Mouse (Mus musculus) kidney, embryonic 15.5 days (tissue): Measurements from ENCODE around the gene Nat8f5. TPM values are rescaled to one million over a fixed set of nuclear protein-coding genes. Genes with fewer than 3 reads are reported as not detected.
"Not testable (repeated sequence)": the region's sequence is repeated elsewhere in the genome, so short reads cannot be mapped to it uniquely, and the experiment has no call there.

ENCODE experiments used
- ATAC-seq: fragments of 200-750 bp; cut with Nextera tagmentation; replicated peaks from 2 replicates; pipeline ENCODE4 v1.8.0; 2017; ENCODE audit warnings: moderate TSS enrichment; ENCODE audit not compliant: low FRiP score
- H3K27ac ChIP-seq: fragments of 300-500 bp; sonication (generic); 2 replicates; pipeline ENCODE4 v1.5.1; 2015; ENCODE audit warnings: mild to moderate bottlenecking, inconsistent platforms
- H3K27me3 ChIP-seq: fragments of 300-500 bp; sonication (generic); 2 replicates; pipeline ENCODE4 v1.6.1; 2015; ENCODE audit warnings: inconsistent platforms
- H3K36me3 ChIP-seq: fragments of 300-500 bp; sonication (generic); 2 replicates; pipeline ENCODE4 v1.6.1; 2015; ENCODE audit warnings: inconsistent platforms
- H3K4me1 ChIP-seq: fragments of 300-500 bp; sonication (generic); 2 replicates; pipeline ENCODE4 v1.6.1; 2015; ENCODE audit warnings: inconsistent platforms
- H3K4me2 ChIP-seq: fragments of 300-500 bp; sonication (generic); 2 replicates; pipeline ENCODE4 v1.6.1; 2015; ENCODE audit warnings: moderate library complexity, mild to moderate bottlenecking, inconsistent platforms
- H3K4me3 ChIP-seq: fragments of 300-500 bp; sonication (generic); replicated peaks from 2 replicates; pipeline ENCODE4 v1.5.1; 2015; ENCODE audit warnings: mild to moderate bottlenecking, inconsistent platforms
- H3K9ac ChIP-seq: fragments of 300-500 bp; sonication (generic); 2 replicates; pipeline ENCODE4 v1.6.1; 2015; ENCODE audit warnings: mild to moderate bottlenecking, inconsistent platforms
- H3K9me3 ChIP-seq: fragments of 300-500 bp; sonication (generic); replicated peaks from 2 replicates; pipeline ENCODE4 v1.6.1; 2016; ENCODE audit warnings: inconsistent platforms
- WGBS: fragments of 180-500 bp; shearing (Covaris S2); methylation state at CpG from one replicate; pipeline ENCODE4 v1.1.7; 2015; ENCODE audit warnings: mixed read lengths; 5-methylcytosine and 5-hydroxymethylcytosine counted together
- polyA plus RNA-seq: library from polyadenylated mRNA; unstranded; fragments of >200 nt; fragmentation: Nextera tagmentation; extraction: Ambion mirVana; gene quantifications from 2 replicates; pipeline ENCODE4 v1.2.1, GENCODE M21; 2015

Nat8f5 gene
- polyA plus RNA-seq, 1 experiment from 2014 or later, result not detected

DNA sequence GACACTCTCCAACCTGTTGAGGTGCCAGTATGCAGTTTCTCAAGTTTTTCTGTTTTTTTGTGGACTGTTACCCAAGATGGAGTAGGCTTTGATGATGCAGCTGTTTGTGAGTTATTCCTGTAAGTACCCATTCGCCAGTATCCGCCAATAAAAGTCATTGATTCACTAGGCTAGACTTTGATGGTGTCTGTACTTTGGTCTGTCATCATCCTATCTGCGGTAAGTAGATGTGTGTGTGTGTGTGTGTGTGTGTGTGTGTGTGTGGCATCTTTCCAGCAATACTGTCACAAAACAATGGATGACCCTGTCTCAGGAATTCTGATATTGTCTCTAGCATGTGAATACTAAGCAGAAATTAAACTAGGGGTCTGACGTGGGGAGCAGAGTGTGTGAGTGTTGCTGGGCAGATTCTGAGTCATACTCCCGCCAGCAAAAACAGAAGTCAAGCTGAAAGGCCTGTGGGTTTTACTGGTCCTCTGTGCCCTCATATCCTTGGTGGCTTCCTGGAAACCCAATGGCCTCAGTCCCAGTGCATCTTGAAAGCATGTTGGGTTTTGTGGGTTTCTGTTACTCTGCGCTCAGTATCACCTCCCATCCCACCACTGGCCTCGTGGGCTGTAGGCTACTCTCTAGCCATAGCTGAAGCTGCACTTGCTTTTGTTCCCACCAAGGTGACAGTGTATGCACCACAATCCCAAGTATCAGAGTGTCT lies 30.4 kb upstream of the Nat8f5 start:
- peaks cover 2% of the 10 kb centered on the region for H3K4me1 ChIP-seq
- no peak overlapping the region for H3K4me2 ChIP-seq
- H3K4me3 ChIP-seq, result no peak overlapping the region
- no peak overlapping the region for H3K9ac ChIP-seq
- no peak for ATAC-seq
- no peak overlapping the region for H3K27ac ChIP-seq
- no peaks in the 10 kb centered on the region for H3K36me3 ChIP-seq
- no peaks in the 10 kb centered on the region for H3K27me3 ChIP-seq
- WGBS, result 91% methylated on average over 7 of the region's 7 CpGs
- H3K9me3 ChIP-seq, result no peaks in the 10 kb centered on the region

DNA sequence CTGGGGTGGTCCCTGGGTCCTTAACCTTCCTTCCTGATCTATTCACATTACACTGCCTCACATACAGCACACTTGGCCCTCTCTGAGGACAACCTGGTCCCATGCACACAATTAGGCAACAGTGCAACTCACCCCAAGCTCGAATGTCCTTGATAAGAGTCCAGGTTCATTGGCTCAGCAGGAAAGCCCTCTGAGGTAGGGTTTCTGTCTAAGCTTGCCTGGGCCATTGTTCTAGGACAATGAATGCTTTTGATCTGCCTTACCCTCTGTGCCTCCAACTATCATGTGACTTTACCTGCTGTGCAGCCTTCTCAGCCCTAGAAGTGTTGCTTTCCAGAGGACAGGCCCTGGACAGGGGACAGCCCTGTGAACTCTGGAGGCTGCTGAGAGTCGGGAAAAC lies 28.5 kb upstream of the Nat8f5 start:
- no peaks in the 10 kb centered on the region for H3K36me3 ChIP-seq
- H3K4me2 ChIP-seq, result no peak overlapping the region
- 44% methylated on average over 2 of the region's 2 CpGs for WGBS
- no peak overlapping the region for H3K27ac ChIP-seq
- no peak overlapping the region for H3K9ac ChIP-seq
- no peaks in the 10 kb centered on the region for H3K4me1 ChIP-seq
- no peak for ATAC-seq
- H3K9me3 ChIP-seq, result no peaks in the 10 kb centered on the region
- H3K27me3 ChIP-seq, result no peaks in the 10 kb centered on the region
- no peak overlapping the region for H3K4me3 ChIP-seq

DNA sequence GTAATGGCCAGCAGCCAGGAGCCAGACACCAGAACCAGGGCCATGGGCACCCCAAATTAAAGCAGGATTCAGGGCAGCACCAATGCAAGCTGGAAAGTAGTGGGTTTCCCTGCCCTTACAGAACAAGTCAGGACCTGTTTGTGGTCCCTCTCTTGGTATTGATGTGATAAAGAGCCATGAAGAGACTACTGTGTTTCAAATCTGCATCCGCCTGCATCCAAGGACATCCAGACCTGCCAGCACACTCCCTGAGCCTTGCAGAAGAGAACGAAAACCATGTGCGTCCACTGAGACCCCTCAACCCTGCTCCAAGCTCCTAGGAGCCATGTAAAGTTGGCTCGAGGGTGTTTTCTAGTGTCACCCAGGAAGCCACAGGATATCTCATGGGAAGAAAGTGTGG lies 27.4 kb upstream of the Nat8f5 start:
- Histone ChIP-seq H3K9me3 (no peaks in the 10 kb centered on the region), H3K4me1 (no peaks in the 10 kb centered on the region), H3K4me3 (no peak overlapping the region), H3K4me2 (no peak overlapping the region), H3K27me3 (no peaks in the 10 kb centered on the region), H3K27ac (no peak overlapping the region), H3K9ac (no peak overlapping the region), H3K36me3 (no peaks in the 10 kb centered on the region)
- WGBS, result 90% methylated on average over 4 of the region's 4 CpGs
- ATAC-seq, result no peak

DNA sequence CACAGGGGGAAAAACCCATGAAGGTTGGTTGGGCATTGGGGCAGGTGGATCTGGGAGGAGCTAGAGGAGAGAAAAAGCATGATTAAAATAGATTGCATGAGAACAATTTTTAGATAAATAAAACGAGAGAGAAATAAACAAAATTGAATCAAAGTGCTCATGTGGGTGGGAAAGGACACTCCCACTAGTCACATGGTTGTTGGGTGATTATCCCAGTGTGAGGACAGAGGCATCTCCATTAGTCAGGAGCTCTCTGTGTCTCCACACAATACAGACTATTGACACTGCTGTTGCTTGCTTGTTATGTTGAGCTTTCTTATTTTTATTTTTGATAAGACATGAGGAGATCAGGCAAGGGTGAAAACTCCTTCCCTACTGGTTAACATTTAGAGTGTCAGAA lies 26.1 kb upstream of the Nat8f5 start:
- Histone ChIP-seq H3K27me3 (no peaks in the 10 kb centered on the region), H3K9ac (no peak overlapping the region), H3K27ac (no peak overlapping the region), H3K9me3 (no peaks in the 10 kb centered on the region), H3K4me2 (no peak overlapping the region), H3K4me3 (no peak overlapping the region), H3K4me1 (no peaks in the 10 kb centered on the region), H3K36me3 (no peaks in the 10 kb centered on the region)
- 43% methylated on average over 1 of the region's 1 CpGs for WGBS
- ATAC-seq, result no peak

DNA sequence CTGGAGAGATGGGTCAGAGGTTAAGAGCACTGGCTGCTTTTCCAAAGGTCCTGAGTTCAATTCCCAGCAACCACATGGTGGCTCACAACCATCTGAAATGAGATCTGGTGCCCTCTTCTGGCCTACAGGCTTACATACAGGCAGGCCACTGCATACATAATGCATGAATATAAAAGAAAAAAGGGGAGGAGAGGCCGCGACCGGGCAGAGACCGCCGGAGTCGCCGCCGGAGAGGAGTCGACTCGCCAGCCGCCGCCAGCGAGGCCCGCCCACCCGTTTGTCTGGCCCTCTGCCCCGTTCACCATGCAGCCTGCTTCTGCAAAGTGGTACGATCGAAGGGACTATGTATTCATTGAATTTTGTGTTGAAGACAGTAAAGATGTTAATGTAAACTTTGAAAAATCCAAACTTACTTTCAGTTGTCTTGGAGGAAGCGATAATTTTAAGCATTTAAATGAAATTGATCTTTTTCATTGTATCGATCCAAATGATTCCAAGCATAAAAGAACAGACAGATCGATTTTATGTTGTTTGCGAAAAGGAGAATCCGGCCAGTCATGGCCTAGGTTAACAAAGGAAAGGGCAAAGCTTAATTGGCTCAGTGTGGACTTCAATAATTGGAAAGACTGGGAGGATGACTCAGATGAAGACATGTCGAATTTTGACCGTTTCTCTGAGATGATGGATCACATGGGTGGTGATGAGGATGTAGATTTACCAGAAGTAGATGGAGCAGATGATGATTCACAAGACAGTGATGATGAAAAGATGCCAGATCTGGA lies 23.1 kb upstream of the Nat8f5 start:
- not testable (repeated sequence) for H3K9me3 ChIP-seq
- WGBS, result 75% methylated on average over 25 of the region's 25 CpGs

DNA sequence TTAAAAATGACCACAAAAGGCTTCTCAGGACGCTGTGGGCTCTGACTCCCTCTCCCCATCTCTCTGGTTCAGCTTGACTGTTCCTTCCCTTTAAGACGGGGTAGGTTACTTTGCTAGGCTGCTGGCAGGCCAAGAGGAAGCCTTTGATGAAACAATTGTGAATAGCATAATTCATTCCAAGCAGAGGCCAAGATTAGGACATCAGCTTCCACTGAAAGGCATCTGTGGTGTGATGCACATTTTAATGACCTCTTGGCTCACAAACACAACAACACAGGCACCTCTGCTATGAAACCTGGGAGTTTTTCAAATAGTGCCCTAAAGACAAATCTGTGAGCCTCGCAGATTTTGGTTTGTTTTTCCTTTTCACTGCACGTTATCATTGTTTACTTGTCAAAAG lies 19.2 kb upstream of the Nat8f5 start:
- no peak overlapping the region for H3K4me3 ChIP-seq
- 53% methylated on average over 4 of the region's 4 CpGs for WGBS
- no peak overlapping the region for H3K27ac ChIP-seq
- H3K9me3 ChIP-seq, result no peaks in the 10 kb centered on the region
- peaks cover 3% of the 10 kb centered on the region; the same call in 1 of the 2 replicates for H3K4me1 ChIP-seq
- H3K4me2 ChIP-seq, result no peak overlapping the region
- H3K9ac ChIP-seq, result no peak overlapping the region
- no peaks in the 10 kb centered on the region for H3K36me3 ChIP-seq
- H3K27me3 ChIP-seq, result no peaks in the 10 kb centered on the region
- no peak for ATAC-seq

More for the DNA sequence above, 23.1 kb upstream of the Nat8f5 start:
- H3K4me1 ChIP-seq, ATAC-seq, H3K4me2 ChIP-seq, H3K27me3 ChIP-seq, H3K9ac ChIP-seq, H3K36me3 ChIP-seq, H3K27ac ChIP-seq, H3K4me3 ChIP-seq: not testable (repeated sequence)

DNA sequence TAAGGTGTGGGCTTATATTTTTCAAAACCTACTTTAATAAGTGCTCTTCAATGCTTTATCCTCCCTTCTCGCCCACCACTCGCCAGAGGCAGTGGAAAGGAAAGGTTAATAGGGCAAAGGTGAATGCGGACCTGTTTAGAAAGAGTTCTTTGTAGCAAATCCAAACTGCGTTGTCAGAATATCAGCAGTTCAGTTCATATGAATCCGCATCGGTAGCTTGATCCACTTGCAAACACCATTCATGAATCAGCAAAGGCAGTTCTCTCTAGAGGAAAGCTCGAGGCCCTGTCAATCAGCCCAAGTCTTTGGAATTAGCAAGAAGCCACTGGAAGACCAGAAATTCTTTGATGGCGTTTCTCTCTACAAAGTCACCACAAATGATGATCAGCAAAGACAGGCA lies 17.9 kb upstream of the Nat8f5 start:
- H3K4me1 ChIP-seq, result peaks cover 3% of the 10 kb centered on the region; the same call in 1 of the 2 replicates
- H3K36me3 ChIP-seq, result no peaks in the 10 kb centered on the region
- H3K9ac ChIP-seq, result no peak overlapping the region
- no peaks in the 10 kb centered on the region for H3K27me3 ChIP-seq
- WGBS, result 79% methylated on average over 8 of the region's 8 CpGs
- no peak for ATAC-seq
- no peak overlapping the region for H3K27ac ChIP-seq
- H3K4me3 ChIP-seq, result no peak overlapping the region
- H3K9me3 ChIP-seq, result no peaks in the 10 kb centered on the region
- no peak overlapping the region for H3K4me2 ChIP-seq

DNA sequence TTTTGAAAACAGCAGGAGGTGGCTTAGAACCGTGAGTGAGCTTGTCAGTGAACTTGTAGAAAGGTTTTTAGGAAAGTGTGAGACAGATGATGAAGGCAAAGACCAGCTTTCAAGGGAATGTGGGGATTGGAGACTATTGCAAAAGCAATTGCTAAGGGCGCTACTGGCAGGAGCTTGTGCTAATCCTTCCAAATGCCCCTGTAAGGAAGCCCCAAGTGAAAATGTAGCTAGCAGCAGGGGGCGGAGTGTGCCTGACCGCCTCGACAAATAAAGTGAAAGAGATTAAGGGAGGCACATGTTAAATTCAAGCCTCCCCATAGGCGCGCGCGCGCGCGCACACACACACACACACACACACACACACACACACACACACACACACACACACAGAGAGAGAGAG lies 16.5 kb upstream of the Nat8f5 start:
- H3K36me3 ChIP-seq, H3K9ac ChIP-seq, ATAC-seq, H3K27ac ChIP-seq, H3K4me3 ChIP-seq, H3K9me3 ChIP-seq, H3K4me1 ChIP-seq, H3K27me3 ChIP-seq: not testable (repeated sequence)
- peak overlapping the region; percentile 31 for H3K4me2 ChIP-seq
- WGBS, result 41% methylated on average over 12 of the region's 12 CpGs

DNA sequence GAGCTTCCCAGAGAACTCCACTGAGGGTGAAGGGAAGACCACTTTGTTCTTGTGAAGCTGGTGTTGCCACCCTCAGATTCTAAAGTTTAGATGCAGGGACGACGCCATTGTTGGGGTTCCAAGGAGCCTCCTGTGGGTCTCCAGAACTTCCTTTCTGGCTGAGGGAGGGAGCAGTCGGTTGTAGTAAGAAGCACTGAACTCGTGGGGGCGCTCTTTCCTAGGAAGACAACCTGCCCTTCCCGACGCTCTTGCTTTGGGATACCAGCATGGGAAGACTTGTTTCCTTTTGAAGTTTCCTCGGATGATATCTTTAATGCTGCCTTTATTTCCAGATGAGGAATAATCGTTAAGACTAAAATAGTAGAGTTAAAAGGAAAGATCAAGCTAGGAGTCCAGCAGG lies 16.1 kb upstream of the Nat8f5 start:
- peak overlapping the region; percentile 31 for H3K4me2 ChIP-seq
- H3K4me3 ChIP-seq, ATAC-seq, H3K9me3 ChIP-seq, H3K4me1 ChIP-seq, H3K27me3 ChIP-seq, H3K36me3 ChIP-seq, H3K27ac ChIP-seq, H3K9ac ChIP-seq: not testable (repeated sequence)
- WGBS, result 26% methylated on average over 9 of the region's 9 CpGs

DNA sequence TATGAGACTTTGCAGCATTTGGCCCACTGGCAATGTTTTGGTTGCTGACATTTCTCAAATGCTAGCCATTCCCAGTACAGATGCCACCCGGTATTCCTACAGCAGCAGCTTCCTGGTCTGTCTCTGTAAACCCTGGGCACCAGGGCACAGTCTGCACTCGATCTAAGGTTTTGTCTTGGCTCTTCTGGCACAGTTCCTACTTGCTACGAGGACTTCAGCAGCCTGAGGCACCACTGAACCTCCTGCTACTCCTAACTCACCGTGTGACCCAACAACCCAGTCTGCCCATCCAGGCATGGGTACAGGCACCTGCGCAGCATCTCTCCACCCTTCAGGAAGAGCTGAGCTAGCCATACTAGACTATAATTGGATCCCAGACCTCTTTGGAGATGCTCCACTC lies 15.3 kb upstream of the Nat8f5 start:
- H3K4me2 ChIP-seq, H3K4me1 ChIP-seq, H3K9ac ChIP-seq, H3K36me3 ChIP-seq, ATAC-seq, H3K4me3 ChIP-seq, H3K9me3 ChIP-seq, H3K27me3 ChIP-seq, H3K27ac ChIP-seq: not testable (repeated sequence)
- WGBS, result 83% methylated on average over 5 of the region's 5 CpGs

DNA sequence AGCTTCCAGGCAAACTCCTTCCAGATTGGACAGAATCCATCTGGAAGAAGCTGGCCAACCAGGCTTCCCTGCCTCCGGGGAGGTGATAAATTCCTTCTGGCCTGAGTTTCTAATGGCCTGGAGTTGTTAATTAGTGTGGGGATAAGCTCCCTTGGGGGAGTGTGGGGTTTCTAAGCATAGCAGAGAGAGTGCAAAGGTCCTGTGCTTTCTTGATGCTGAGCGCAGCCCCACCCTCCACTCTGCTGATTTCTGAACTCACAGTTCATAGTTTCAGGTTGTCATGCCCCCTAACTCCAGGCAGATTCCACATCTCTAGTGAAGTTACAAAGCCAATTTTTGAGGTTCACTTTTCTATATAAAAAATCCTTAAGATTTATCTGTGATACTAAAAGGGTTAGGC lies 14.3 kb upstream of the Nat8f5 start:
- not testable (repeated sequence) for H3K27me3 ChIP-seq, H3K9me3 ChIP-seq, H3K4me2 ChIP-seq, H3K9ac ChIP-seq, H3K36me3 ChIP-seq, H3K27ac ChIP-seq, ATAC-seq, H3K4me3 ChIP-seq, H3K4me1 ChIP-seq
- WGBS, result 32% methylated on average over 1 of the region's 2 CpGs

DNA sequence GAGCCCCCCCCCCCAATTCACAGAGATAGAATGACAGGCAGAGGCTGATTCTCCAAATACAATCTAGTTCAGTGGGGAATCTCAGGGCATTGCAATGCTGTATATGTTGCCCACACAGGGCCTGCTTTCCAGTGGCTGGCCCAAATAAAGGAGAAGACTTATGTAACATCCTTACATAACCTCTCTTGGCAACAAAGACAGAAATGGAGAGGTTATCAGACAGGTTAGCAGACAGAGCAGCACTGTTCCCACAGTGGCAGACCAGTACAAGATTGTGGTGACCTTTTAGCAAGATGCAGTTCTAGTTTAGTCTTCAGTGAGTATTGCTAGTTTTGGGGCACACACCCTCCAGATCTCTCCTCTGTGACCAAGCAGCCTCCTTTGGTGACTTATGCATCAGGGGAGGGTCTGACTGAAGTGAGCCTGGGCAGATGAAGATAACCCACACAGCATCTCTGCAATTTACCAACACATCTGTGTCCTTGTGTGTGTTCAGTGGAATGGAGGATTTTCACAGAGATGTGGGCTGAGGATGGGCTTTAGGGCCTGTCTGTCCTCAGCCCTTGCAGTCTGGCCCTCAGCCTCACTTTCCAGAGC lies 13.8 kb upstream of the Nat8f5 start:
- H3K9me3 ChIP-seq, H3K36me3 ChIP-seq, H3K27ac ChIP-seq, H3K4me1 ChIP-seq, H3K9ac ChIP-seq, H3K27me3 ChIP-seq, H3K4me2 ChIP-seq, H3K4me3 ChIP-seq, ATAC-seq: not testable (repeated sequence)
